Mouse (Mus musculus): ENCODE measurements around the gene Rplp2. TPM values are rescaled to one million over a fixed set of nuclear protein-coding genes. Genes with fewer than 3 reads are reported as not detected.
"Not testable (repeated sequence)": the region's sequence is repeated elsewhere in the genome, so short reads cannot be mapped to it uniquely, and the experiment has no call there.

Gene Rplp2
- total RNA-seq, 2 experiments from 2014 or later: 2,070 to 3,129 TPM

DNA sequence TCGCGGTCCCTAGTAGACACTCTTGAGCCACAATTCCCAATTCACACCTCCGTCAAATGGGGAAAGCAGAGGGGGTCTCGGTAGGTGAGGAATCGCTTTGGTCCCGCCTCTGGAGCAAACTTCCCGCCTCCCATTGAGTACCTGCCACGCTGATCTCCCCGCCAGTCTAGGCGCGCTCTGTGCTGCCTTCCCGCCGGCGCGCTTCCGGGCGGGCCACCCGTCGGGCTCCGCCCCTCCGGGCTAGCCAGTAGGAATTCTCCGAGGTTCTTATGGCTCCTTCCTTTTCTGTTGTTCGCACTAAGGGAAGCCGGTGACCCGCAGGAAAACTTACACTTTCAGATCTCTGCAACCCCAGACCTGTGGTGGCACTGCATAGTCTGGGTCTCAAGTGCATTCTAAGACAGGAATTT is 3.3 kb upstream of the Rplp2 start, which contains the start of gene Pidd1:
Gene Pidd1 (minus strand): TSS at position 198 of the 410 bp plus-strand sequence.
- peak; percentile 48 for ATAC-seq (replicated peaks; ENCODE audit: poor library complexity)

DNA sequence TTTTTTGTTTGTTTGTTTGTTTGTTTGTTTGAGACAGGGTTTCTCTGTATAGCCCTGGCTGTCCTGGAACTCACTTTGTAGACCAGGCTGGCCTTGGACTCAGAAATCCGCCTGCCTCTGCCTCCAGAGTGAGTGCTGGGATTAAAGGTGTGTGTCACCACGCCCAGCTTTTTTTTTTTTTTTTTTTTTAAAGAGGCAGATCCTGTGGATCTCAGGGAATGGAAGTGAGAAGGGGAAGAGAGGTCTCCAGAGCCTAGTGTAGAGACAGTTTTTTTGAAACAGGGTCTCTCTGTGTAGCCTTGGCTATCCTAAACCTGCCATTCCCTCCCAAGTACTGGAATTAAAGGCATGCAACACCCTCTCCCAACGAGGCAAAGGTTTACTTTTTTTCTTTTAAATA is 796 bp upstream of the Rplp2 start:
- ATAC-seq (replicated peaks; ENCODE audit: poor library complexity): not testable (repeated sequence)

DNA sequence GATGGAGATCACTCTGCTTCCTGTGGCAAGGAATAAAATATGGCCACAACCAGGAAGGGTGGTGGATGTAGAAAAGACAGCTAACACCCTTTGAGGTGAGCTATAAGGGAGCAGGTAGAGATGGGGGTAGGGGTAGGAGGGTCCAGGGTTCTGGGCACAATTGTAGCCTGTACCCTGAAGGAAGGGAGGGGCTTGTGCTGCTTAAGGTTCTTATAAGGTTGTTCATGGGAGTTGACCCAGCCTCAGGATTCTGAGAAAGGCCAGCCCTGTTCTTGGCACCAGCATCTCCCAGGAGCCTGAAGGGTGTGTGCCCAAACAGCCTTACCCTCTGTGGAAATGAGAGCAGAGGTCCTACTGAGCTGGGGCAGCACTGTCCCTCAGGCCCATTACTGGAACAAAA is 4.8 kb downstream of the Rplp2 start:
- no peak for ATAC-seq (replicated peaks; ENCODE audit: poor library complexity)

DNA sequence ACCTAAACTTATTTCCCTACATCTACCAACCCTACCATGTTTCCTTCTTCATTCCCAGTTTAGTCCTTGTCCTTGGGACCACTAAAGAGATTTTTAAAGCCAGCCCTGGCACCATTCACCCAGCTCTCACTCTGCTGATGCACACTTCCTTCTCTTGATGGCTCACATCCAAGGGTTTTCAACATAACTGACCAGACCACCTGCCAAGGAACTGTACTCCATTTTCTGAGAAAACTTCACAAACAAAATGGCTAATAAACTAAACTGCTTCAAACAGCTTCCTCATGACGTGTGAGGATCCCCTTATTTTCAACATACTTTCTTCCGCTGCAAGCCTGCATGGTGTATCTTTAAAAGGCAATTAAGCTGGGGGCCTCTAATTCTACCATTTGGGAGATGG is 6.5 kb downstream of the Rplp2 start:
- no peak for ATAC-seq (replicated peaks; ENCODE audit: poor library complexity)

DNA sequence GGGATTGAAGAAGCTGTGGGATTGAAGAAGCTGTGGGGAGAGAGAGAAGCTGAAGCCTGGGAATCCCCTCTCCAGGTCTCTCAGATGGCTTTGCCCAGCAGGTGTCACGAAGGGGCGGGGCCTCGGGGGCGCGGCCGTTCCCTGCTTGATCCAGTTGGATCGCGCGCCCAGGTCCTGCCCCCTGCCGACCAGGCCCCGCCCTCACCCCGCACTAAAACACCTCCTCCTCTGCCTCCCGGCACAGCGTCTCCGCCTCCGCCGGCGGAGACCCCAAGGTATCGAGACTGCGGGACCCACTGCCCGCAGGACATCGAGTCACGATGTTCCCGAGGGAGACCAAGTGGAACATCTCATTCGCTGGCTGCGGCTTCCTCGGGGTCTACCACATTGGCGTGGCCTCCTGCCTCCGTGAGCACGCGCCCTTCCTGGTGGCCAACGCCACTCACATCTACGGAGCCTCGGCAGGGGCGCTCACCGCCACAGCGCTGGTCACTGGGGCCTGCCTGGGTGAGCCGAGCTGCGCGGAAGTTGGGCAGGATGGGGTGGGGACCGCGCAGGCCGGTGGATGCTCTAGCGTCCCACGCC is 7.9 kb downstream of the Rplp2 start, which contains the start of gene Pnpla2:
Gene Pnpla2 (plus strand): TSS at position 232 of the 585 bp plus-strand sequence.
- ATAC-seq (replicated peaks; ENCODE audit: poor library complexity): peak; percentile 74

DNA sequence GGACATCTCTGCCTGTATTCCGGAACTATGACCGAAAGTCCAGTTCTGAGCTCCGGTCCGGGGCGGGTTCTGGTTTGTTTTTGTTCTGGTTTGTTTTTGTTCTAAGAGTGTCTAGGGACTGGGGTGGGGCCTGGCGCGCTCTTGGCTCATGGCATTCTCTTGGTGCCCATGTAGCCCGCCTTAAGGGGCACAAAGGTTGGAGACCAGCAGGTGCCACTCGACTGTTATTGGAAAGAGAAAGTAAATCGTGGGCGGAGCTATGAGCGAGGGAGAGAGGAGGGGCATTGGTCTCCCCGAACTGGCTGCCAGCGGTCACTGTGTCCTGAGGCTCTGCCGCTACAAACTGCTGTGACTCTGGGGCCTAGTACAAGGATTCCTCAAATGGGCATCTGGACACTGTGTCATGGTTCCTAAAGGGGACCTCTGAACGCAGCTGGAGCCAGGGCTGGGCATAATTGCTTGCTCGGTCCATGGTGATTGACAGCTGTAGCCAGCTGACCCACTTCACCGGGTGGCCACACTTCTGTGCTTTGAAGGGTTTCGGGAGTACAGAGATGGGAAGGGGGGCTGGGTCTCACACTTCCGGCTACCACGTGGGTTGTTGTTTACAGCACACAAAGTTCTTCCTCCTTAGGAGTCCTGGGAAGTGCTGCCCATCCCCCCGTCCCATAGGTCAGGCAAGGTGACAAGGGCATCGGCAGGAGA is 8.6 kb downstream of the Rplp2 start:
- ATAC-seq (replicated peaks; ENCODE audit: poor library complexity): peak; percentile 36

DNA sequence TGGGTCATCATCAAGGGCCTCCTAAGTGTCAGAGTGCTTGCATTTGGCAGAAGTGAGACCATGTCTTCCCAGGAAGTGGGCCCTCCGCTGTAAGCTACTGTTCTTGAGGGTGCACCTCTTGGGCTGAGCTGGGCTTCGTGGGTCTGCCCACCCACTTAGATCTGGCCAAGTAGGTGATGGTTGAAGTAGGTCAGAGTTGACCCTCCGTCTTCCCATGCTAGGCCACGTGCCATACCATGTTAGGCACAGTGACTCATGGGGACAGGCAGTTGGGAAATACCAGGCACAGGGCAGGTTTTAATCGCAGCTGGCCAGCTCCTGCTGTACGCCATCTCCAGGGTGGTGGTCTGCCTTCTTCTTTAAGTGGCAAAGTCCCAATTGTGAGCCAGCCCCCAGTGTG is 9.6 kb downstream of the Rplp2 start:
- no peak for ATAC-seq (replicated peaks; ENCODE audit: poor library complexity)

DNA sequence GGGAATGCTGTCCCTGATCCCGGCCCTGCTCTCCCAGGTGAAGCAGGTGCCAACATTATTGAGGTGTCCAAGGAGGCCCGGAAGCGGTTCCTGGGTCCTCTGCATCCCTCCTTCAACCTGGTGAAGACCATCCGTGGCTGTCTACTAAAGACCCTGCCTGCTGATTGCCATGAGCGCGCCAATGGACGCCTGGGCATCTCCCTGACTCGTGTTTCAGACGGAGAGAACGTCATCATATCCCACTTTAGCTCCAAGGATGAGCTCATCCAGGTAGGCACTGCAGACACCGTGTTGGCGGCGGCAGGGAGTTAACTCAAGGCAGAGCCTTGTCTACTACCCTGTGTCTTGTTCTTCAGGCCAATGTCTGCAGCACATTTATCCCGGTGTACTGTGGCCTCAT is 10.1 kb downstream of the Rplp2 start:
- ATAC-seq (replicated peaks; ENCODE audit: poor library complexity): no peak

DNA sequence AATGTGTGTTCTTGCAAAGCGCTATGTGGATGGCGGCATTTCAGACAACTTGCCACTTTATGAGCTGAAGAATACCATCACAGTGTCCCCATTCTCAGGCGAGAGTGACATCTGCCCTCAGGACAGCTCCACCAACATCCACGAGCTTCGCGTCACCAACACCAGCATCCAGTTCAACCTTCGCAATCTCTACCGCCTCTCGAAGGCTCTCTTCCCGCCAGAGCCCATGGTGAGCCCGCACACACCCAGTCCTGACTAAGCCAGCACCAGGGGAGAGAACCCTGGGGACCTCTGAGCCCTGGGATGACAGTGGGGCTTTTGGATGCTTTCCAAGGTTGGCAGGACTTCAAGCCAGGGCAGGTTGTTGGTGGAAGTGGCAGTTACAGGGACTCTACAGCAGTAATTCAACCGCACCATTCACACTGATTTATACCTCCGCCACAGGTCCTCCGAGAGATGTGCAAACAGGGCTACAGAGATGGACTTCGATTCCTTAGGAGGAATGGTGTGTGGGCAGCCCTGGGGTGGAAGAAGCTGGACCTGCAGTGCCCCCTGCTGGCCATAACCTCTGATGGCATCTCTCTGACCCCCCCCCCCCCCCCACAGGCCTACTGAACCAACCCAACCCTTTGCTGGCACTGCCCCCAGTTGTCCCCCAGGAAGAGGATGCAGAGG is 11.0 kb downstream of the Rplp2 start:
- ATAC-seq (replicated peaks; ENCODE audit: poor library complexity): peak; percentile 12; the same call in 1 of the 2 replicates

DNA sequence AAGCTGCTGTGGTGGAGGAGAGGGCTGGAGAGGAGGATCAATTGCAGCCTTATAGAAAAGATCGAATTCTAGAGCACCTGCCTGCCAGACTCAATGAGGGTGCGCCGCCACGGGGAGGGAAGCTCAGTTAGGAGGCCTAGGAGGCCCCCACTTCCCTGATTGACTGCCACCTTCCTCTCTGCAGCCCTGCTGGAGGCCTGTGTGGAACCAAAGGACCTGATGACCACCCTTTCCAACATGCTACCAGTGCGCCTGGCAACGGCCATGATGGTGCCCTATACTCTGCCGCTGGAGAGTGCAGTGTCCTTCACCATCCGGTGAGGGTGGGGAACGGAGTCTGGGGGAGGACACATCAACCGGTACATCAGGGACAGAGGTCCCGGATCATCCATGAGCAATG is 11.5 kb downstream of the Rplp2 start:
- no peak for ATAC-seq (replicated peaks; ENCODE audit: poor library complexity)

DNA sequence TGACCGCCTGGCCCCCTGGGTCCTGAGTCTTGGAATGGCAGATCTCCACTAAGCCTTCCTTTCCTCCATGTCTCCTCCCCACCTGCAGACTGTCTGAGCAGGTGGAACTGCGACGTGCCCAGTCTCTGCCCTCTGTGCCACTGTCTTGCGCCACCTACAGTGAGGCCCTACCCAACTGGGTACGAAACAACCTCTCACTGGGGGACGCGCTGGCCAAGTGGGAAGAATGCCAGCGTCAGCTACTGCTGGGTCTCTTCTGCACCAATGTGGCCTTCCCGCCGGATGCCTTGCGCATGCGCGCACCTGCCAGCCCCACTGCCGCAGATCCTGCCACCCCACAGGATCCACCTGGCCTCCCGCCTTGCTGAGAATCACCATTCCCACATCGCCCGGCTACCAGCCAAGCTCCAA is 12.1 kb downstream of the Rplp2 start:
- no peak for ATAC-seq (replicated peaks; ENCODE audit: poor library complexity)

DNA sequence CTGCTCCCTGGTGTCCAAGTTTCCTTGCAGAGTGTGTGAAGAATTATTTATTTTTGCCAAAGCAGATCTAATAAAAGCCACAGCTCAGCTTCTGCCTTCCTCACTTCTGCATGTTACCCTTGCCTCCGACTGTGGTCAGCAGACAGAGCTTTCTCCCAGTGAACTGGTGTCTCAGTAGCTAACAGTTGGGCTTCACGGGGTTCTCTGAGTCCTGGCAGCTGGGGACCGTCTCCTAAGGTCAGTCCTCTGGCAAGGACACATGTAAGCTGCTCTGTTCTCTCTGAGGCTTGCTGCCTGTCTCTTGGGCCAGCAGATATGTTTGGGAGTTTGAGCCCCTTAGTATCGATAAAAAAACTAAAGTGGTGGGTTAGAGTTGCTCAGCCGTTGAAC is 12.8 kb downstream of the Rplp2 start:
- ATAC-seq (replicated peaks; ENCODE audit: poor library complexity): no peak

DNA sequence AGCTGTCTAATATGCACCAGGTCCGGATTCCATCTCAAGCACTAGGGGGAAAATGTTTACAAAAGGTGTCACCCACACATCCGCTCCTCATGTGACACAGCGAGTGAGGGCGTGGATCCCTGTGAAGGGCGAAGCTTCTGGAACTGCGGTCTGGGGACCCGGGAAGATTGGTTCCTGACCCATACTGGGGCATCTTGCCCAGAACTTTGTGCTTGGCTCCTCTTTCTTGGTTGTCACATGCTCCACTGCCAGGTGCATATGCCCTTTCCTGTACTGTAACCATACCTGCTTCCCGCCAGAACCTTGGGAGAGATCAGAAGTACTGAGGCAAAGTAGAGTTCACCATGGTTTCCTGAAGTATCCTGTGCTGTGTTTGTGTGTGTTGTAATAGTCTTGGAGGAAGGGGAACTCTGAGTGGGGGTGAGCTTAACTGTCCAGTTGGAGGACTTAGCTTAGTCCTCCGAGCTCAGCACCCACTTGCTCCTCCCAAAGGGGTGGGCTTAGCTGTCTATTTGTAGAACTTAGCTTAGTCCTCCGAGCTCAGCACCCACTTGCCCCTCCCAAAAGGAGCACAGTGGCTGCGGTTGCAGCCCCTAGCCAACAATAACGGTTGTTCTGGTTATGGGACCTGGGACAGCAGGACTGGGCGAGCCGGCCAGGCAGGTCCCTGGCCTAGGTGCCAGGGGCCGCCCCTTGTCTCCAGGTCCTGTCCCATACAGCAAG is 13.4 kb downstream of the Rplp2 start, which contains the start of gene Cracr2b:
Gene Cracr2b (plus strand): TSS at position 704 of the 723 bp plus-strand sequence.
- peak; percentile 40 for ATAC-seq (replicated peaks; ENCODE audit: poor library complexity)

DNA sequence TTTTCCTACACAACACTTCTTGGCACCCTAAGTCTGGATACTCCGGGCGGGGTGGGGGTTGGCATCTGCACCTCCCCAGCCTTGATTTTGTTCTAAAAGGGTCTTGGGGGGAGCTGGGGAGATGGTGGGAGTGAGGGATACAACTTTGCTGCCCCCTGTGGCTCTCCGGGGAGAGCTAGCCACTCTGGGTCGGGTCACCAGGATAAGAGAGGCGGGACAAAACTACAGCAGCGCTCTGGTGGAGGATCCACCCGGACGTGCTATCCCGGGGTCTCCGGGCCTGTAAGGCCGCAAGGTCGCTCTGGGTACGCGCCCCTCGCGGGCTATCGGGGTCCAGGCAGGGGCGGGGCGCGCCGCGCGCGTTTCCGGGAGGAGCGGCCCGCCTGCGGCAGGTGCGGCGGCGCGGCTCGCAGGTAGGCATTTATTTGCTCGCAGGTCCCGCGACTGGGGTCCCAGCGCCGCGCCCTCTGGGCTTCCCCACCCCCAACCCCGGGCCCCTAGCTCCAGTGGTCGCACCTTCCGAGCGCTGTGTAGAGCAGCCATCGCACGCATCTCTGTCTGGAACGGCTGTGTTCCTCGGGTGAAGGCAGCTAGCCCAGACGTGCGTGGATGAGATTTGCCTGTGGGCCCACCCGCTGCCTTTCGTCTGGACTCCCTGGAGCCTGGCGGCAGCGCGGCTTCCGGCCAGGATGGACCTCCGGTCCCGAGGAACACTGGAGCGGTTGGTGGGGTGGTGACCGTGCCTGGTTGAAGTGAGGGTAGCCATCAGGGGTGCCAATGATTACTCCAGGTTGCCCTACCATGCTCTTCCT is 14.6 kb downstream of the Rplp2 start:
- ATAC-seq (replicated peaks; ENCODE audit: poor library complexity): 0 out of 2 replicates have a peak, but pooled peaks have one; percentile 11

DNA sequence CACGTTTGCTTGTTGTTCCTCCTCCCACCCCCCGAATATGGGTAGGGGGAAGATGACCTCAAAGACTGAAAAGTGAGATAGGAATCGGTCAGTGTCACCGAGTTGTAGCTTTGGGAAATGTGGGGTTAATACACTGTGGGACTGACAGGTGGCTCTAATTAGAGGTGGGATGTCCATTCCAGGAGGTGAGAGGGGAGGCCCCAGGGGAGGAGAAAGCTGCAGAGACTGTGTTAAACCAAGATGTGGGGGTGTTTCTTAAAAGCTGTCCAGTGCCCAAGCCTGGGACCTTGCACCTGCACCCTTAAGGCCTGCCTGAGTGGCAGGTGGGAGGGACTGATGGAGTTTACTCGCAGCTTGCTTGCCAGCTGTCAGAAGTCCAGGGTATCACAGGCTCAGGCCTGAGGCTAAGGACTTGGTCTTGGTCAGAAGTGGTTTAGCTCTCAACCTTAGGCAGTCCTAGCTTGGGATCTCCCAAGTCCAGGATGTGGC is 15.2 kb downstream of the Rplp2 start:
- no peak for ATAC-seq (replicated peaks; ENCODE audit: poor library complexity)

DNA sequence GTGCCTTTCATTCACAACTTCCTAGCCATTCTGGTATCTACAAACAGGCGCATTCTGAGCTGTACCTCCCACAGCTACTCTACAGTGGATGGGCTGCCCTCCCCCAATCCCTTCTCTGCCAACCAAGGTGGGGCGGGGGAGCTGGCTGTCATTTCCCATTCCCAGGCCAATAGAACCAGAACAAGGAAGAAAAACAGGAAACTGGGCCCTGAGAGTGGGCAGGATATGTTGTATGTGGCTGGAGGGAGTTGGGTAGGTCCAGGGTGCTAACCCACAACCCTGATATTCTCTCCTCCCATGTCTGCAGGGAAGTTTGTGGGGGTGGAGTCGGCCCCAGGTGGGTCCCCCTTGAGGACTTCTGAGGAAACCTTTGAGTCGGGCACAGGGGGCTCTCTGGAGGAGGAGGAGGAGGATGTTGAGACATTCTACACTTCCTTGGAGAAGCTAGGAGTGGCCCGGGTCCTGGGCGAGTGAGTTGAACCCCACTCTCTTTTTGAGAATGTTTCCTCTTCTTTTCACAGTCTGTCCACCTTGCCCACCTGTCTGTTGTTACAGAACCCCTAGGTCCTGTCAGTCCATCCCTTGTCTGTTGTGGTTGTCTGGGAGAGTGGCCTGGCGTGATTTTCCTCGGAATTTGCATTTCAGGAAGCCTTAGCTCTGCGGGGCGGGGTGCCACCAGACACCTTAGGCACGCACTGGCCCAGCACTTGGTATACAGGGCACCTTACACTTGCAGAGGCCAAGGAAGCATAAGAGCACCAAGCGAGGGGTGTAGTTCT is 16.8 kb downstream of the Rplp2 start:
- ATAC-seq (replicated peaks; ENCODE audit: poor library complexity): no peak

DNA sequence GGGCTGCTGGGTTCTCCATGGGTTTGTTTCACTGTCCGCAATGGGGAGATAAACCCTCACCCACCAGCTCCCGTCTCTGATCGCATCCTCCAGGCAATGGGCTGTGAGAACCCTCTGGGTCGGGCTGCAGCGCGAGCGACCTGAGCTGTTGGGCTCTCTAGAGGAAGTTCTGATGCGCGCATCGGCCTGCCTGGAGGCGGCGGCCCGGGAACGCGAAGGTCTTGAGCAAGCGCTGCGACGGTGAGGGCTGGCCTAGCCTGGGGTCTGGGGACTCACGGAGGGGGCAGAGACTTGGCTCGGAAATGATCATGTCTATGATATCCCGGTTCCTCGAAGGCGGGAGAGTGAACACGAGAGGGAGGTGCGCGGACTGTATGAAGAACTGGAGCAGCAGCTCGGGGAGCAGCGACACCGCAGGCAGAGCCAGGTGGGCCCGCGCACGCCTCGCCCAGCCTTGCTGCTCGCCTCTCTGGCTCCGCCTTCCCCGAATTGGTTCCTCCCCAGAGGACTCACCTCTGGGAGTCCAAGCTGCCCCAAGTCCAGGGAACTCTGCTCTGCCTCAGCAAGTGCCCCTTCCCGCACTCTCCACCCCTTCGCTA is 17.5 kb downstream of the Rplp2 start:
- no peak for ATAC-seq (replicated peaks; ENCODE audit: poor library complexity)

DNA sequence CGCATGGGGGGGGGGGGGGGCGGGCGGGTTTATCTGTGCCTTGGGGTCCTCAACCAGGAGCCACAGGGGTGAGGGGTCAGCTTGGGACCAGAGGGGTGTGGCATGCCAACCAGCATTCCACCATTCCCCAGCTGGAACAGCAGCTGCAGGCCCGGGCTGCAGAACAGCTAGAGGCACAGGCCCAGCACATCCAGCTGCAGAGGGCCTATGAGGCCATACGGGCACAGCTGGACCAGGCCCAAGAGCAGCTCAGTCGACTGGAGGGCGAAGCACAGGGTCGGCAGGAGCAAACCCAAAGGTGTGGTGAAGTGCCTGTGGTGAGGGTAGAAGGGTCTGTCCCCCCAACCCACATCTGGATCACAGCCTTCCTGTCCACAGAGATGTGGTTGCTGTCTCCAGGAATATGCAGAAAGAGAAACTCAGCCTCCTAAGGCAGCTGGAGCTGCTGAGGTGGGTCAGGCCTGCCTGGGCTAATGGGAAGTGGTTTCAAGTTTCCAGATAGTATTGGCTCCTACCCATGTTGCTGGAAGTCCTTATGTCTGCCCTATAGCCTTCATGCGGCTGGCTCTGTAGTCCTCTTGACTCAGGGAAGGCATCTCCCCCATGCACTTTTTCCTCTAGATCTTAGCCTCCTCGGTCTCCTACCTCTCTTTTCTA is 18.3 kb downstream of the Rplp2 start:
- ATAC-seq (replicated peaks; ENCODE audit: poor library complexity): no peak

DNA sequence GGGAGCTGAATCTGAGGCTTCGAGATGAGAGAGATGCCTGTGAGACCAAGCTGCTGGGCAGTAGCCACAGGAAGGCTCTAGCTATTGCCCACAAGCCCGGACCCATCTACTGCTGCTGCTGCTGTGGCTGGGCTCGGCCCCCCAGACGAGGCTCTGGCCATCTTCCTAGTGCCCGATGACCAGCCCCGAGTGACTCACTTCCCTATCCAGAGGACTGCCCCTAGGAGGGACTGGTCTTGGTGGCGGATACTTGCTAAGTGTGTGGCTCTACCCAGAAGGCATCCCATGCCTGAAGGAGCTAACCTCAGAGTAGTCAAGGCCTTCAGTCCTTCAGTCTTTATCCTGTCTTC is 18.9 kb downstream of the Rplp2 start:
- ATAC-seq (replicated peaks; ENCODE audit: poor library complexity): no peak

All from megakaryocyte progenitor cell, adult 5-6 weeks (primary cell).